Mouse (Mus musculus) gastrocnemius, postnatal 10 days (tissue): ENCODE results near the gene Hyal1. TPM values are rescaled to one million over a fixed set of nuclear protein-coding genes. Genes with fewer than 3 reads are reported as not detected.
A peak's percentile ranks its signal among the peaks of the same experiment; 100 is the strongest.

Experiments used
- DNase-seq: peaks from one replicate; pipeline ENCODE4 v3.0.0; 2021; ENCODE audit warnings: mixed read lengths
- long read RNA-seq, 2 experiments: library from polyadenylated mRNA; stranded (forward); transcript quantifications; one replicate each; pipeline ENCODE4 v2.0.0; 2021
- total RNA-seq, 2 experiments: library from RNA; stranded (reverse); gene quantifications; 2 replicates each; pipeline ENCODE4 v1.2.3; 2021

Gene Hyal1
- 1 to 10 TPM; 2.5 to 5.0 TPM for total RNA-seq
- long read RNA-seq, experiment 1, partial matches to known transcripts: 0 of 3 reads
- long read RNA-seq, experiment 1, other reads (novel, unspliced or antisense): 1 of 3 reads
- long read RNA-seq, experiment 2, partial matches to known transcripts: 0 of 1 reads
- long read RNA-seq, experiment 2, other reads (novel, unspliced or antisense): 1 of 1 reads

DNA sequence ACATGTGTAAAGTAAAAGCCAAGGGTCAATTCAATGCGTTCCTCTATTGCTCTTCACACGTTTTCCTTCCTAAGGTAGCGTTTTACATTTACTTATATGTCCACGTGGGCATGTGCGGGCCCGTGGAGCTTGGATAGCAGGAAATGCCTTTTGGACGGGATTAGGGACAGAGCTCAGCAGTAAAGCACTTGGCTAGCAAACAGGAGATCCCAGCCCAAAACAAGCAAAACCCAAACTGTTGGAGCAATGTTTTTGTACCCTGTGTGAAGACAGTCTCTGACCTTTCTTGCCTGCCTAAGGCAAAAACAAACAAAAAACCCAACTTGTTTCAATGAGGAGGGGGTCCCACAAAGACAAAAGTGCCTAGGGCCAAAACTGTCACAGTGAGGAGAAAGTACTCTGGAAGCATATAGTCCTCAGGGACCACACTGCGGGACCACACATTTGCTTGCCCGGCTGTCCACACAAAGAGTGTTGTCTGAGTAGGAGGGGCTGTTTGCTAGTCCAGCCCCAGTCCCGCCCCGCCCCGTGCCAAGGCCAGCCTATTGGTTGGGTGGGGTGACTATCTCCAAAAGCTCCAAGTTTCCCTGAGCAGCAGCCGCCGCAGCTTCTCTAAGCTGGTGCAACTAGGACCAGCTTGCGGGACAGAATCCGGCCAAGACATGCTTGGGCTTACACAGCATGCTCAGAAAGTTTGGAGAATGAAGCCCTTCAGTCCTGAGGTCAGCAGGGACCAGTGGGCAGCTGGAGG lies at the start of gene Hyal1:
TSS of gene Hyal1 (plus strand) at position 571 of the 751 bp plus-strand sequence.
- peak; percentile 86 for DNase-seq

DNA sequence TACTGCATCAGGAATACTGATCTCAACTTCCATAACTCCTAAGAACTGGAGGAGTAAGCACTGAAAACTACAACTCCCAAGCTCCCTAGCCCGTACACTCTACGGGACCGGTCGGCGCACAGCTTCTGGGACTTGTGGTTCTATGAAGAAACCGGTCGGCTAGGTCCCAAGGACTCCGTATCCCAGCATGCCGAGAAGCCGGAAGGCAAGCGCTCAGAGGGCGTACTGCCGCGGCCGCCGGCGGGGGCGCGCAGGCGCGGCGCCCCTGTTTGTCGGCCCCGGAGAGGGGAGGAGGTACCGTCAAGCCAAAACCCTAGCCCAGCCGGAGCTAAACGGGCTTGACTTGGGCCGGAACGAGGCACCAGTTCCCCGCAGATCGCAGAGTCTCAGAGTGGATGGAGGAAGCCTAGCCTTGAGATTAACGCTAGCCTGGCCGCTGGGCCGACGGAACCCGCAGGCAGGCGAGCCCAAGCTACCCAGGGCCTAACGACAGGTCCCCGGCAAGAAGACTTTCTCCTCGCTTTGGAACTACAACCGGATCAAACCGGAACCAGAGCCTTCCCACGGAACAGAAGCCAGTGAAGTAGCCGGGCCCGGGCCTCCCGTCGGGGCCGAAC lies 42.8 kb upstream of the Hyal1 start, which contains the start of gene Tmem115:
TSS of gene Tmem115 (plus strand) at position 155 of the 617 bp plus-strand sequence.
- peak; percentile 83 for DNase-seq

DNA sequence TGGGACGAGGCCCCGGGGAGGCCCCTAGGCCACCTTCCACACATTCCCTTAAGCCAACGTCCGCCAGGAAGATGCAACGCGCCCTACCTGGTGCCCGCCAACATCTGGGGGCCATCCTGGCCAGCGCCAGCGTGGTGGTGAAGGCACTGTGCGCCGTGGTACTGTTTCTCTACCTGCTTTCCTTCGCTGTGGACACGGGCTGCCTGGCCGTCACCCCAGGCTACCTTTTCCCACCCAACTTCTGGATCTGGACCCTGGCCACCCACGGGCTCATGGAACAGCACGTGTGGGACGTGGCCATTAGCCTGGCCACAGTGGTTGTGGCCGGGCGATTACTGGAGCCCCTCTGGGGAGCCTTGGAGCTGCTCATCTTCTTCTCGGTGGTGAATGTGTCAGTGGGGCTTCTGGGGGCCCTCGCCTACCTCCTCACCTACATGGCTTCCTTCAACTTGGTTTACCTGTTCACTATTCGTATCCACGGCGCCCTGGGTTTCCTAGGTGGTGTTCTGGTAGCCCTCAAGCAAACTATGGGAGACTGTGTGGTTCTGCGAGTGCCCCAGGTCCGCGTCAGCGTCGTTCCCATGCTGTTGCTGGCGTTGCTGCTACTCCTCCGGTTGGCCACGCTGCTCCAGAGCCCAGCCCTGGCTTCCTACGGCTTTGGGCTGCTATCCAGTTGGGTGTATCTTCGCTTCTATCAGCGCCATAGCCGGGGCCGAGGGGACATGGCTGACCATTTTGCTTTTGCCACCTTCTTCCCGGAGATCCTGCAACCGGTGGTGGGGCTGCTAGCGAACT lies 42.1 kb upstream of the Hyal1 start:
- peak; percentile 49 for DNase-seq

DNA sequence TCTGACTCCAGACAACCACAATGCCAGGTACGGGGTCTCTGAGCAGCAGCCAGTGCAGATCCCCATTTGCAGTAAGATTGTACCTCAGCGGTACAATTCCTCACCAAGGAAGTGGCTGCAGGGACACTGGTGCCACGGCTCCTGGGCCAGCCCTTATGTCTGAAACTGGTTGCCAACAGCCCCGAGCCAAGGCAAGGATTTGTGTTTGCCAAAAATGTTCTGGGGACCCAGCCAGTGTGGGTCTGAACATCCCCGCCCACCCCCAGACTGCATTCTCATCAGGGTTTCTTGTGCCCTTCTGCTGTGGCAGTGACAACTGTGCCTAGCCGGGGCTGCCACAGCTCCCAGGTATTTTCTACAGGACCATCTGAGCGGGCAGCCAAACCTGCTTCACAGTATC lies 38.5 kb upstream of the Hyal1 start:
- DNase-seq: no peak

DNA sequence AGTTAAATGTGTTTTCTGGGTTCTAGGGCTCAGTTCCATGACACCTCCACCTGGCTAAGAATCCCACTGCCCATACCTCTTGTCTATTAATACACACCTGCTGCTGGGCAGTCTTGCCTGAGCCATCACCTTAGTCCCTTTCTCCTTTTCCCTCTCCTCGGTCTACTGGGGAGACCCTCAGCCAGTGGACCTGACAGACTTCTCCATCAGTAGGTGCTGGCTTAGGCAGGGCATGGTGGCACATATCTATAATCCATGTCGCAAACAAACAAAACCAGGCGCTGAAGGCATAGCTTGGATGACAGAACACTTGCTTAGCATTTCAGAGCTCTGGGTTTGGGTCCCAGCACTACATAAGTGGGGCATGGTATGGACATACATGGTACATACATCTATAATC lies 38.0 kb upstream of the Hyal1 start:
- DNase-seq: no peak

DNA sequence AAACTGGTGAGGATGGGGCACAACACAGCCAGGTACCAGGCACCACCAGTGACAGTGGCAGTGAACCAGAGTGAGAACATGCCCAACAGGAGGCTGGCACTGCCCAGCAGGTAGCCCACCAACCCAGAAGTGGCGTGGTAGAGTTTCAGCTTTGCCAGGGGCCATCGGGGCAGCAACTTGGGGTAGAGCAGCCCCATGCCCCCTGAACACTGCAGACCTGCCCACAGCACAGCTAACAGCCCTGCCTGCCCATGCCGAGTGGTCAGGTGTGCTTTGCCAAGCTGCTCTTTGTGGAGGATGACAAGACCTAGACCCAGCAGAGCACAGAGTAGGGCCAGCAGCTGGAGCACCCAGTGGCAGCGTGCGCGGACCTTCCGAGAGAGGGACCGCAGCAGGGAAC lies 36.8 kb upstream of the Hyal1 start:
- DNase-seq: no peak

DNA sequence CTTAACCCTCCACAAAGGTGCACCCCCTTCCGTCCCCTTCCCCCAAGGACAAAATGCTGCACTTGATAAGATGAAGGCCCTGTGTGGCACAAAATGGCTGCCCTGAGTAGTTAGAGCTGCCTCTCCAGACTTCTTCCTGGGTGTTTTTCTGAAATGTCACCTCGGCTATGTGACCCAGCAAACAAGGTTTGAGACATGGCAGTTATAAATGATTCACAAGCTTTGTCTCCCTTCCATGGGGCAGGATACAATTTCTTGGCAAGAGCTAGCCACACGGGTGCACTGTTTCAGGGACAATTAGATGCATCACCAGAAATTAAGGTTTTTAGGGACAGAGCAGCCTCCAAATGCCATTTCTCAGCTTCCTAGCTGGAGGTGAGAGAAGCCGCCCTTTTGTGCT lies 36.3 kb upstream of the Hyal1 start:
- DNase-seq: no peak

DNA sequence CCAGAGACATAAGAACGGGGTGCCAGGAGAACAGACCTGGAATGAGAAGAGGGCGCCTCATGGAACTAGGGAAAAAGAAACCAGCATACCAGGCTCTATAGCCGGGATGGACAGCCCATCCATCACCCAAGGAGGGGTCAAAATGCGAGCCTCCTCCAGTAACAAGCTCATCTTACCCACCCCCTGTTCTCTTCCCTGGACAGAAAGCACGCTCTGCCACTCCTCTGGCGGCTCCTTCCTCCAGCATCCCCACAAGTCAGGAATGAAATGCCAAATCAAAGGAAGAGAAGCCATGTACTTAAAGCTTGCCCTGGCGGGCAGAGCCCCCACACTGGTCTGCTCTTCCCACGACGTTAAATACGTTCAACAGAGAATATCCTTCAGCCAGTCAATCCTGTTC lies 35.7 kb upstream of the Hyal1 start:
- DNase-seq: no peak

DNA sequence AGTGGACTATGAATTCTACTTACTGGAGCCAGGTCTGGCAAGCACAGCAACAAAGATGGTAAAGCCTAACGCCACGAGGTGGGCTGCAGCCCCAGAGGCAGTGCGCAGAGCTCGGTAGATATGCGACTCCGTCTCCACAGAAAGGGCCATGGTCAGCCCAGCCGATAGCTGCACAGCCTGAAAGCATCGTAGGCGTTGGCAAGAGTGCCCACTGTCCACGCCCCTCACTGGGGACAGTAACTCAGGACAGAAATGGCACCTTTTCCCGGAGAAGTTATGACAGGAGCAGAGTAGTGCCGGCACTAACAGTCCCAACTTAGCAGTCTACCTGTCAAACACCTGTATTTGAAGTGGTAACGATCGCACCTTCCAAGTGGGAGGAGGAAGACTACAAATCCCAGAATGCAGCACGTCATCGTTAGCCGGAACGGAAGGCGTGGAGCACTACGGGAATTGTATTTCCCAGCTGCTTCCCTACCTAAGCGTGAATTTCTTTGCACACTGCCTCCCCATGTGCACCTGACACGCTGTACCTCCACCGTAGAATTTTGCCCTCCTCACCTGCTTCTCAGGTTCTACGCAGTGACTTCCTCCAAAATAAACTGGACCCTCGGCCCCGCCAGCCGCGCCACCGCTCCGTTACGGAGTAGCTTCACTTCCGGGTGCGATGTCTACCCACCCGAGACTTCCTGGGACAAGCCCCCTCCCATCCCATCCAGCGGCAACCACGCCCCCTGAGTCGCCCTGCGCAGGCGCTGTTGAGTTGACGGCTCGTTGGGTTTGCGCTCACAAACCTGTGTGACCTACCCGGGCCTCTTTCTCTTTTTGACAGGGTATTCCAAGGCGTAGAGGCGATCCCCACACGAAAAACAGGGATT lies 35.0 kb upstream of the Hyal1 start, which contains the start of the genes Cyb561d2 and Nprl2:
TSS of gene Cyb561d2 (minus strand) at position 720 of the 878 bp plus-strand sequence.
TSS of gene Nprl2 (plus strand) at position 753 of the 878 bp plus-strand sequence.
- peak; percentile 92 for DNase-seq

DNA sequence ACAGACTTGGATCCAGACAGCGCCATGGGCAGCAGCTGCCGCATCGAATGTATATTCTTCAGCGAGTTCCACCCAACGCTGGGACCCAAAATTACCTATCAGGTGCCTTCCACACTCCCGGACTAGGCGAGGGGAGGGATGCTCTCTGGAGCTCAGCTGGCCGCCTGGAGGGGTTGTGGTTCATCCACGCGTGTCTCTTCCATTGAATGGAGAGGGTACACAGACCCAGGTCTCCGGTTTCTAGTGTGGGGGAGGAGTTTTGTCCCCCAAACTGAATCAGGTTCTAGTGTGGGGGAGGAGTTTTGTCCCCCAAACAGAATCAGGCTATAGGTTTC lies 34.4 kb upstream of the Hyal1 start:
- no peak for DNase-seq

DNA sequence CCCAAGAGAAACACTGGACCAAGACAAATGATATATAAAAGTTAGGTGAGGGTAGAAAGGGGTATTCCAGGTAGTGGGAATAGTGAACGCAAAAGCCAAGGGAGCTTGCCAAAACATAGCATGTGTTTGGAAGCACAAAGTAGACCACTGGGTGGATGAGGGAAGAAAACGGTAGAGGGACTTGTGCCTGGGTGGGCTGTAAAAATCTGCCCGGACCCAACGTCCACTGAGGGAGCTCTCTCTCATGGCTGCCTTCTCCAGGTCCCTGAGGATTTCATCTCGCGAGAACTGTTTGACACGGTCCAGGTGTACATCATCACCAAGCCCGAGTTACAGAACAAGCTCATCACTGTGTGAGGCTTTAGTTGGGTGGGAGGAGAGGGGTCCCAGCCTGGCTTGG lies 34.0 kb upstream of the Hyal1 start:
- no peak for DNase-seq

DNA sequence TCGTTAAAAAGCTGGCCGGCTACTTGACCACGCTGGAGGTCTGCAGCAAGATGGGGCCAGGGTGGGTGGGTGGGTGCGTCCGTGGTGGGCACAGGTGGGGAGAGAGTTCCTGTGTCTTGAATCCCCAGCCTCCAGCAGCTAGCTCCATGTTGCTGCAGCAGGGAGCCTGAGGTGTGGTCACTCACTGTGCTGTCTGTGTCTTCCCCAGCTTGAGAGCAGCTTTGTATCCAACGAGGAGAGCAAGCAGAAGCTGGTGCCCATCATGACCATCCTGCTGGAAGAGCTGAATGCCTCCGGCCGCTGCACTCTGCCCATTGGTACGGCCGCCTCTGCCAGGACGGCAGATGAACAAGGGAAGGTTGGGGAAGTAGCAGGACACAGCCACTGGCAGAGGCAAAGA lies 33.4 kb upstream of the Hyal1 start:
- DNase-seq: no peak

DNA sequence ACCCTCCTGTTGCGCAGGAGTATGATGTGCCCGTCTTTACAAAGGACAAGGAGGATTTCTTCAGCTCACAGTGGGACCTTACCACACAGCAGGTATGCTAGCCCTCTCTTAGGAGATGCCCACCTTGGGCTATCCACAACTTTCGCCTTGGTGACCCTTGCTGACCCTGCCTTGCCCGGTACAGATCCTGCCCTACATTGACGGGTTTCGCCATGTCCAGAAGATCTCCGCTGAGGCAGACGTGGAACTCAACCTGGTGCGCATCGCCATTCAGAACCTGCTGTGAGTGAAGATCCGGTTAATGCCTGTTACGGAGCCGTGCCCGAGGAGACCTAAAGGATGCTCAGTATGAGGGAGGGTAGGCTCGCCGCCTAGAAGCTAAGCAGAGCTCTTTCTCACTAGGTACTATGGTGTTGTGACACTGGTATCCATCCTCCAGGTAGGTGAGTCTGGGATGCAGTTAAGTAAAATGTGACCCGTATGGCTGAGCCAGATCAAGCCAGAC lies 32.5 kb upstream of the Hyal1 start:
- DNase-seq: no peak

DNA sequence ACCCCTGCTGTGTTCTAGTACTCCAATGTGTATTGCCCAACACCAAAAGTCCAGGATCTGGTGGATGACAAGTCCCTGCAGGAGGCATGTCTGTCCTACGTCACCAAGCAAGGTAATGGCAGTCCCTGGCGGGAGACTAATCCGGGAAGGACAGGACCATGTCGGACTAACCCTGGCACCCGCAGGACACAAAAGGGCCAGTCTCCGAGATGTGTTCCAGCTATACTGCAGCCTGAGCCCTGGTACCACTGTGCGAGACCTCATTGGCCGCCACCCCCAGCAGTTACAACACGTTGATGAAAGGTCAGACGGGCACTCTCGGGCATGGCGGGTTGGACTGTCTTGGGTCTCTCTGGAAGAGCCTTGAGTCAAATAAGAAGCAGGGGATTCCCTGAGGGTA lies 32.0 kb upstream of the Hyal1 start:
- no peak for DNase-seq

DNA sequence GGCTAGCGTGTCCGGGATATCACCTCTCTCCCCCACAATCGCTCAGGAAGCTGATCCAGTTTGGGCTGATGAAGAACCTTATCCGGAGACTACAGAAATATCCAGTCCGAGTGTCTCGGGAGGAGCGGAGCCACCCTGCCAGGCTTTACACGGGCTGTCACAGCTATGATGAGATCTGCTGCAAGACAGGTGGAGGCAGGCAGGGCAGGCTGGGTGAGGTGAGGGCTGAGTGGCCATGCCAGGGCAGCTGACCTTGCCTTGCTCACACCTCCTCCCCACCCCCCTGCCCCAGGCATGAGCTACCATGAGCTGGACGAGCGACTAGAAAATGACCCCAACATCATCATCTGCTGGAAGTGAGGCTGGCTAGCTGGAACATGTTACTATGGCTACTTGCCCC lies 31.5 kb upstream of the Hyal1 start:
- no peak for DNase-seq

DNA sequence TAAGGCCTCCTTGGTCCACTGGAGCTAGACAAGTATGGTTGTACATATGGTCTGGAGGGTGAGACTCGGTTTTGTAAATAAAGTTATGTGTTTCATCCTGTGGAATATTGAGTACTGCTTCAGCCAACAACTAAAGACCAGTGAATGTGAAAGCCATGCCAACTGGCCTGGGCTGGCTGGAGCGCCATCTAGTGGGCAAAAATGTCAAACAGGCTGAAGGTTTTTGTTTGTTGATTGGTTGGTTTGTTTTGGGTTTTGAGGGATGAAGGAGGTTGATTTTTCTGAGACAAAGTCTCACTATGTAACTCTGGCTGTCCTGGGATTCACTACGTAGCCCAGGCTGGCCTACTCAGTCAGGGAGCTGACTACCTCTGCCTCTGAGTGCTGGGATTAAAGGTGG lies 31.1 kb upstream of the Hyal1 start:
- DNase-seq: peak; percentile 83

DNA sequence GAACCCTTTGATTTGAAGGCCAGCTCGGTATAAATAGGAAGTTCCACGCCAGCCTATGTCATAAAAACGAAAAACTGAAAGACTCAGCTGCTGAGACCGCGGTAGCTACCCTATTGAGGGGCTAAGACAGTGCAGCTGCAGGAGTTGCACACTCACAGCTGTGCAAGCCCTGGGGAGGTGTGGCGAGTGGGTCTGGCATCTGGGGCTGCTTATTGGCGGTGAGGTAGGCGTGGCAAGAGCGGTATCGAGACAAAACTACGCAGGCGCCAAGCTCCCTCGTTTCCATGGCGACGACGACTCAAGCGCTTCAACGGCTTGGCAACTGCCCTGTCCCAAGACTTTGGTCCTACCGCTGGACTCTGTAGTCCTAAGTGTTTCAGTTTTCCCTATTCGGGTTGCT lies 29.7 kb upstream of the Hyal1 start, which contains the start of gene Zmynd10:
TSS of gene Zmynd10 (plus strand) at position 273 of the 400 bp plus-strand sequence.
- peak; percentile 85 for DNase-seq

DNA sequence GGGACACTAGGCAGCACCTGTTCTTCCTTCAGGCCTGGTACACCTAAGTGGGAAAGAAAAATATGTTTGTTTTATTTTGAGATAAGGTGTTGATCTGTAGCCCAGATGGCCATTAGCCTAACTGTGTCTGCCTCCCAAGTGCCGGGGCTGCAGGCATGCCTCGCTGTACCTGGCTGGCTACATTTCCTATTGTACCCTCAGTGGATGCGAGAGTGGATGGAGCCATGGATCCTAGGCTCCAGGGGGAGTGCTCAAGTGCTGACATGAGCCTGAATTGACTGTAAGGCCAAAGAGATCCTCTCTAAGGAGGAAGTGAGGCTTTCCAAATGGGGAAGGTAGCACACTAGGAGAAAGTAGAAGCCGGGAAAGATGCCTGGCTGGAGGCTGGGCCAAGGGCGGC lies 28.8 kb upstream of the Hyal1 start:
- DNase-seq: no peak

DNA sequence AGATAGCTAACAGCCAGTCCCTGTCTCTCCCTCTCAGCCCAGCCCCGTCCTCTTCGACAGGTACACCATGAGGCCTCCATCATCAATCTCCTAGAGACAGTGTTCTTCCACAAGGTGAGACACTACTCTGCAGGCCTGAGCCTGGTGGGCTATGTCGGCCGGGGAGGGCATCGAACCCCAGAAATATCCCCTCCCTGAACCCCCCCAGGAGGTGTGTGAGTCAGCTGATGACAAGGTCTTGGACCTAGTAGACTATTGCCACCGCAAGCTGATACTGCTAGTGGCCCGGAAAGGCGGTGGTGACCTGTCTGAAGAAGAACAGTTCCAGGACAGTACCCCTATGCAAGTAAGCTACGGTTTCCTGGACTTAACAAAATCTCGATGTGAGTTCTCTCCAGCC lies 27.9 kb upstream of the Hyal1 start:
- no peak for DNase-seq

DNA sequence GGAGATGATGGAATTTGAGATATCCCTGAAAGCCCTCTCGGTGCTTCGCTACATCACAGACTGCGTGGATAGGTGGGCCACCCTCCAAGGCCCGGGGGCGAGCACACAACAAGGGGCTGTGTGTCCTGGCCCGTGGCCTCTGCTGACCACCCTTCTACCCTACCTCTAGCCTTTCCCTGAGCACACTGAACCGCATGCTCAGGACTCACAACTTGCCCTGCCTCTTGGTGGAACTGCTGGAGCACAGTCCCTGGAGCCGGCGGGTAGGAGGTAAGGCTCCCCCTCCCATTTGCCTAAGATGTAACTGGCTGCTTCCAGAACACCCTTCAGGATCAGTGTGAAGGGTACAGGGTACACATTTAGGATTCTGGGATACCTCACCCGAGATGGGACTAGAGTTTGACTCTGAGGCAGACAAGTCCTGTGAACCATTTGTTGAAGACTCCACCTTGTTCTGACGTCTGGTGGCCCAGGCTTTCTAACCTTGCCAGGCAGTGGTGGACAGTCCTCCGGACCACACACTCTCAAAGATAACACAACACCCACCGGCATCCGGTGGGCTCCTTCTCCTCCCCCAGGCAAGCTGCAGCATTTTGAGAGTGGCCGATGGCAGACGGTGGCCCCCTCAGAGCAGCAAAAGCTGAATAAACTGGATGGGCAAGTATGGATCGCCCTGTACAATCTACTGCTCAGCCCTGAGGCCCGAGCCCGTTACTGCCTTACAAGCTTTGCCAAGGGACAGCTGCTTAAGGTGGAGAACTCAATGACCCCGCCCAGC lies 27.2 kb upstream of the Hyal1 start:
- no peak for DNase-seq
